Mouse (Mus musculus): Measurements from ENCODE around the gene Rbp3. TPM values are rescaled to one million over a fixed set of nuclear protein-coding genes. Genes with fewer than 3 reads are reported as not detected.

Rbp3 gene
- total RNA-seq, 2 experiments from 2014 or later, result not detected

DNA sequence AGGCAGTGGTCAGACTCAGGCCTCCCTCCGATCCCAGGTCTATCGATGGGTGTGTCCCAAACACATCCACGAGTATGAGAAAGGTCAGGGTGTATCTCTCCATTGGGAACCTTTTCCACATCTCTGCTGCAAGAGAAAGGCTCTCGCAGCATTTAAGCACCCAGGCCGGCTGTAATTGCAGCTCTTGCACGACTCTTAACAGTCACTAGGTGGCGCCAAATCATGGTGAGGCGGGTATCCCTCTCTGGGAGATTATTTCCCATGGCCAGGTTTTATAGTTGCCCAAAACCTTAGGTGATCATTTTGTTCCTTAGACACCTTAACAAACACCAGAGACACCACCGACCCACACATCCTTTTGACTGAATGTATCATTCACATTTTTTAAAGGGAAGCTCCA lies 5.5 kb downstream of the Rbp3 start:
- intact Hi-C loops (cut with DNase I), result loop anchor here (5.0 kb wide), 1 partner anchor 108 kb away; no protein-coding TSS in a partner anchor
- DNase-seq (ENCODE audit: low spot score in 2 of 2), result peak; percentile 61 to 67

DNA sequence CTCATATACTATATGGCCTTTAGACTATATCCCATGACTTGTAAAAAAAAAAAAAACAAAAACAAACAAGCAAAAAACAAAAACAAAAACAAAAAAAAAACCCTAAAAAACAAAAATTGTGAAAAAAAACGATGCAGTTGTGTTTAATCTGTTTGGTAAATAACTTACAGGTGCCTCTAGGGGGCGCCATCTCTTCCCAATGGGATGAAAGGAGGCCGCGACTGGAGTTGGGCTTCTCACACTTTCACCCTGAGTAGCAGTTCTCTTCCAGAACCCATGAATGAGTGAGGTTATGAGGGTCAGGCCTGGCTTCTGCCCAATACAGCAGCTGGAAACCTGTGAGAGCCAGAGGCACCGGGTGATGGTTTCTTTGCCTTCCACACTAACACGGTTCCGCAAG lies 11.9 kb downstream of the Rbp3 start:
- no peak for DNase-seq (ENCODE audit: low spot score in 2 of 2)
- intact Hi-C loops (cut with DNase I), result no loop called here

DNA sequence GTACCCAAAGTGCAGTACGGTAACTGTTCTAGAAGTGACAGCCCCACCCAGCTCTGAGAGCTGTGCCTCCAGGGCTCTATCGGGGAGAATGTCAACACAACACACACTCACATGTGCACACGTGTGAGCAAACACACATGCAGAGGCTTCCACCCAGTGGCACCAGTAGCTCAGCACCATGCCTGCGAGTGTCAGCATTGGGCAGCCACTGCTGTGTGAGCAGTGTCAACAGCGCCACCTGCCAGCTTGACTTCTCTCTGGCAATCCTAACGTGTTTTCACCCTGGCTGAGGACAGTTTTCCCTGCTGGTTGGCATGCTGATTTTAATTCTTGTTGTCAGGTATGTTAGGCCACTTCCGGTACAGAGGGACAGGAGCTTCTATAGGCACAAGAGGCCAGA lies 18.9 kb downstream of the Rbp3 start:
- intact Hi-C loops (cut with DNase I), result loop anchor here (10.0 kb wide), 1 partner anchor 232 kb away; the partner anchor contains the start of gene Gprin2
- no peak for DNase-seq (ENCODE audit: low spot score in 2 of 2)

DNA sequence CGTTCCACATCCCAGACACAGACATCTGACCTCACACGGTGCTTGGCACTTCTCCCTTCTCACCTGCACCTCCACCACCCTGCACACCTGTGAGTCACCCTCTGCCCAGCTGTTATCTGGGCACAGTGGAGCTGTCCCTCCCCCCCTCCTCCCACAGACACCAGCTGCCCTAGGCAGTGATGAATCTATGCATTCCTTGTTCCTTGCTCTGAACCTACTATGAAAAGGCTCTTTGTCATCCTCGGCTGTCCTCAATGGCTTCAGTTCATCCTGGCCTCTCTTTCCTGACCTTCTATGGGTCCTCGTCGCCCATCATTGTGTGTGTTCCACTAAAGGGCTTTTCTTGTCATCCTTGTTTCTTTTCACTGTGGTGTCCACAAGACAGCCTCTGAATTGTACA lies 20.9 kb downstream of the Rbp3 start:
- intact Hi-C loops (cut with DNase I), result loop anchor here (10.0 kb wide), 1 partner anchor 230 kb away; the partner anchor contains the start of gene Gprin2
- DNase-seq (ENCODE audit: low spot score in 2 of 2), result peak in 1 of 2 experiments; percentile 30

DNA sequence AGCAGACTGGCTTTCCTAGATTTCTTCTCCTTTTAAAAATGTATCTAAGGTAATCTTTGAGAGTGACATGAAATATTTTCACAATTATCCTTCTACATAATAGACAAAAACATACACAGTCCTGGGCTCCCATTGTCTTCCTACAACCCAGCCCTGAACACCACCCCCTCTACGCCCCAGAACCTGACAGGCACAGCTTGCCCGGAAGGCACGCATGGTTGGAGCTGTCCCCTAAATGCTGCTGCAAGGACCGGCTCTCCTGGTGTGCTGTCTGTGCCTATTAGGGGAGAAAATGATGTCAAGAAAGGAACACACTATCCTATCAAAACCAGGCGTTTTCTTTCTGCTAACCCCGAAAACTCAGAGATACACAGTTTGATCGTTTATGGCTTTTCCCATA lies 23.9 kb downstream of the Rbp3 start:
- no peak for DNase-seq (ENCODE audit: low spot score in 2 of 2)
- intact Hi-C loops (cut with DNase I), result loop anchor here (10.0 kb wide), 1 partner anchor 227 kb away; the partner anchor contains the start of gene Gprin2

DNA sequence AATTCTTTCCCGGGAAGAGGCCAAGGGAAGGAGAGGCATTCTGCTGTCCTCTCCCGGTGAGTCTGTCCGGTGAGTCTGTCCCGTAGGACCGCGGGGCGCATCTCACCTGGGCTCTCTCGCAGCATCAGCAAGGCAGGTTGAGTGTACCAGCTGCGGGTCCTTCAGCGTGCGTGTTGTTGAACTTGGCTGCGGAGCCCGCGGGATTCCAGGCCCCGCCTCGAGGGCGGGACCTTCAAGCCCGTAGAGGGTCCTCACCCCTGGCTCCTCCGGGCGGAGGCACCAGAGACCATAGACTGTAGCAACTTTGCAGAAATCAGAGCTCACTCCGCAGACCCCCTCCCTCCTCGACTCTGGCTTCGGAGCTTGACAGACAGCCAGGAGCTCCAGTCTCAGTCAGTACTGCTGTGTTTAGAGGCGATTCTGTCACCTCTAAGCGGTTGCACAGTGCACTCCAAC lies 24.8 kb downstream of the Rbp3 start, which contains the start of gene Zfp488:
Gene Zfp488 (minus strand): TSS at position 161 of the 456 bp plus-strand sequence.
- intact Hi-C loops (cut with DNase I), result loop anchor here (10.0 kb wide), 1 partner anchor 226 kb away; the partner anchor contains the start of gene Gprin2
- DNase-seq (ENCODE audit: low spot score in 2 of 2), result peak in 1 of 2 experiments; percentile 16

DNA sequence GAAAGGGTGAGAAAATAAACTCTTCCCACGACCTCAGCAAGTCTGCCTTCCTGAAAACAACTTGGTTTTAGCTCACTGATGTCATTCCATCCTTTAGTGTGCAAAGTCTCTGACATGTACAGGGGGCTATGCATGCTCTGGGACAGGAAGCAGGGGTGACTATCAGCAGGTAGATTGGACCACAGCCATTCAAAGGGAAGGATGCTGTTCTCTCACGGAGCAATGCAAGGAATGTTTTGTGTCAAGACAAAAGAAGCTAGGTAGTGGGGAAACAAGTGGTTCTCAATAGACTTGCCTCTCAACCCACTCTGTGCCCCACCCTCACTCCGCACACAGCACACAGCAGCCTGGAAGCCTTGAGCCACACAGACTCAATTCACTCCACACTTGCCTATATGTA lies 35.4 kb downstream of the Rbp3 start:
- DNase-seq (ENCODE audit: low spot score in 2 of 2), result no peak
- intact Hi-C loops (cut with DNase I), result no loop called here

DNA sequence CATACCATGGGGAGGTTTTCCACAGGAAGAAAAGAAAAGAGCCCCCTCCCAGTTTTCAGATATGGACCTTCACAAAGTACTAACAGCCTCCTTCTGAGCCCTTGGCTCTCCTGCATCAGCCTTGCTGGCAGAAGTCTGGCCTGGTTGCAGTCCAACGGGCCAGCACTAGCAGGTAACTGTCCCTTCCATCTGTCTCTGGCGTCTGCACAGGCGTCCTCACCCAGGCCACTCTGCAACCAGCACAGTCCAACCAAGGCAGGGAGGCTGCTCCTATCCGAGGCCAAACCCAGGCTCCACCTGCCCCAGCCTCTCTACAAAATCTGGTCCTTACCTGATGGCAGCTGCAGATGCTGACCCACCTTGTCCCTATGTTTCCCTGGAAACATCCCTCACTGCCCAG lies 38.2 kb downstream of the Rbp3 start:
- intact Hi-C loops (cut with DNase I), result no loop called here
- DNase-seq (ENCODE audit: low spot score in 2 of 2), result no peak

DNA sequence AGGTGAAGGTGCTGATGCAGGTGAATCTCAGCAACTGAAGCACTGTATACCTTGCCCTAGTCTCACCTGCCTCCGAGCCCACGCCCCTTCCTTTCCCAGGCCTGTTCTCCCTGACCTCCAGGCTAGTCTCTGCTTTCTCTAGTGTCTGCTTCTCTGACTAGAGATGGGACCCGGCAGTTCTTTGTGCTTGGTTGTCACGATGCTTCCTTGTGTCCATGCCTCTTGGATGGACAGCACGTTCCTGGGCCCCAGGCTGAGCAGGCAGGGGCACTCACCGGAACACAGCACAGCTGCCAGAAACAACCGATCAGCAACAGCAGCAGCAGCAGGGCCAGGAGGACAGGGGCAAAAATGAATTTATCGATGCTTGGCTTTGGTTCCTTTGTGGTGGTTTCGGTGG lies 39.2 kb downstream of the Rbp3 start:
- intact Hi-C loops (cut with DNase I), result no loop called here

DNA sequence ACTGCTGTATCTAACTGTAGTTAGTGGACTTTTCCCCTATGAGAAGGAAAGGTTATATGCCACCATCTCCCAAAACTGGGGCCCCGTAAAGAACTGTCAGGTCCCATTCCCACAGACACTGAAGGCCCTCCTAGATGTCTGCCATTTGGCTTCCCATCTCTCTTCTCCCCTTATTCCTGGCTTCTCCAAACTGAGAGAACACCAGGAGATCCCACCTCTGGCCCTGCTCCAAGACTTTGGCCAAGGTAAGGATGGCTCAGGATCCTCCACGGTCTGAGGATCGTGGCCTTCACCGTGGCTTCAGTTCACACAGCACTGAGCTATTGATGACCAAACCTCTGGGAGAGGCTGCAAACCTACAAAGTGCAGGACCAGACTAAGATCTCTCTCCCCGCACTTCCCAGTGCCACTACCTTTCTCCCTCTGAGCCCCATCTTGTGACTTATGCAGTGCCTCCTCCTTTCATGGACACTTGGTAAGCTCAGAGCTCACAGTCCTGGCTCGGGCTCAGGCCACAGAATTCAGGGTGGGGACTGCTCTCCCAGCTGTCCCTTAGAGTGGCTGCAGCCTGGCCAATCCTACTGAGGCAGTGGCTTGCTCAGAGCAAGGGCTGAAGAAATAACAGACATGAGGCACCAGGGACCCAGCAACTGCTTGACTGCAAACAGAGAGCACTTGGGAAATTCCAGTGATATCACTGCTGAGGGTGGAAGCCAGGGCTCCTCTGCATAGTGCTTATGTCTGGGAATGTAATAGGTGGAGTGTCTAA lies 39.9 kb downstream of the Rbp3 start:
- no peak for DNase-seq (ENCODE audit: low spot score in 2 of 2)
- intact Hi-C loops (cut with DNase I), result no loop called here

More for the DNA sequence above, 39.2 kb downstream of the Rbp3 start:
- no peak for DNase-seq (ENCODE audit: low spot score in 2 of 2)

DNA sequence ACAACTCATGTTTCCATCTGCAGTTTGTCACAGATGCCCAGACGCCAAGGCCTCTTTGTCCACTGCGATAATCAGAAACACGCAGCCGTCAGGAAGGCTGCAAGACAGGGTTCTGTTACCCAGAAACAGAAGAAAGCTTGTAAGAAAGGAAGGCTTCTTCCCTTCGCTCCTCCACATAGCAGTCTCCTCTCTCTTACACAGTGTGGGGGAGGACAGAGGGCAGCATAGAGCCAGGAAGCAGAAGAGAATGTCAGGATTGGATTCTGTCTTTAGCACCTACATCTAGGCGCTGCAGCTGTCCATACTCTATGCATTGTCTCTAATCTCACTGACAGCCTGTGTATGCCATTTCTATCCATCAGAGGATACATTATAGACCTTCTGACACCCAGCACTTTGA lies 43.6 kb downstream of the Rbp3 start:
- intact Hi-C loops (cut with DNase I), result no loop called here
- DNase-seq (ENCODE audit: low spot score in 2 of 2), result no peak

DNA sequence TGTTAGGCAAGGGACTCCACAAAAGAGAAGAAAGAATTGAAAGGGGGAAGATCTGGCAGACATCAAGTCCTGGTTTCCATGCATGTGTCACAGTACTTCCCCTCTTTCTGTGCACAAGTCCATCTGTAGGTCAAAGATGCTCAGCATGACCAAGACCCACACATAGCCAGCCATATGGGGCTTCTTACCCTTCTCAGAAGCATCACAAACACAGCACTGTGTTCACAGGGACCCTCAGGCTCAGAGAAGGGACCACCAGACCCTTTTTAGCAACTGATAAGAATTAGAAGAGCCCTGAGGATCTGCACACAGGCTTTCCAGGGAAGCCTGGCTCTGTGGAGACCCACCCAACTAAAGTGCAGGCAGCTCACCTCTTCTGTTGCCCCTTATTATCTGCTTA lies 46.3 kb downstream of the Rbp3 start:
- DNase-seq (ENCODE audit: low spot score in 2 of 2), result no peak
- intact Hi-C loops (cut with DNase I), result no loop called here

DNA sequence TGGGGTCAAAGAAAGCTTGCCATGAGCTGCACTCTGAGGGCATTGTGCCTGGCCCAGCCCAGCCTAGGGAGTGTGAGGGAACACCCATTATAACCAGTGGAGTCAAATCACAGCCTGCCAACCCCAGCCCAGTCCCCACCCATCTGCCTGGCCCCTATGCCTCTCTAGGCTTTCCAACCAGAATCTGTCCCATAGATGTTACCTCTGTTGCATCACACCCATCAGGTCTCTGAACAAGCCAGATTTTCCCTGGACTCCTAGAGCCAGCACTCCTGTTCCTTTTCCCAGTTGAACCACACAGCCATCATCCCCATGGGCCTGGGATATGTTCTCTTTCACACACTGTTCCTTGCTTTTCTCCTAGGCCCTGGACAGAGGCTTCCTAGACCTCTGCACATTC lies 47.6 kb downstream of the Rbp3 start:
- intact Hi-C loops (cut with DNase I), result no loop called here
- no peak for DNase-seq (ENCODE audit: low spot score in 2 of 2)

DNA sequence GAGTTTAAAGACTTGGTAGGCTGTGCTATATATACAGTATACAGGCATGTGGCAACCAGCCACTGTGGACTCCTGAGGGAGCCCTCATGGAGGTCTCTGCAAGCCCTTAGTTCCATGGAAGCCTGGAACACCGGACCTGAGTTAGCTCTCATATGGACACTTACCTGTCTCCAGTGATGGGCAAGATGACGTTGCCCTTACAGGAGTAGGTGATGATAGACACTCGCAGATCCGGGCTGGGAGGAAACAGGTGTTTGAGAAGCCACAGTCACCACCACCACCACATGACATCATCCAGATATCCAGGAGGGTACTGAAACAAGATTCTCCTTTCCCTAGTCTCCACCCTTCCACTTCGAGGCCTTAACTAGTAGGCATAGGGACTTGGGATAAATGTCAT lies 48.6 kb downstream of the Rbp3 start:
- DNase-seq (ENCODE audit: low spot score in 2 of 2), result no peak
- intact Hi-C loops (cut with DNase I), result no loop called here

Other genes with a start within 250 kb of the Rbp3 start
- 1 to 10 TPM; 5.4 to 5.6 TPM for gene Gdf10, start 30.4 kb upstream of the Rbp3 start, total RNA-seq (2021)
- gene Gdf2, start 13.0 kb upstream of the Rbp3 start, total RNA-seq (2021), result not detected
- gene Zfp488, start 24.8 kb downstream of the Rbp3 start, total RNA-seq (2021), result 1 to 10 TPM; 4.8 to 5.9 TPM
- not detected for gene Gm30083, start 61.2 kb downstream of the Rbp3 start, total RNA-seq (2021)
- gene Gm5460, start 62.8 kb downstream of the Rbp3 start, total RNA-seq (2021), result not detected
- not detected for gene Antxrl, start 98.7 kb downstream of the Rbp3 start, total RNA-seq (2021)
- under 1 TPM; 0.76 to 0.97 TPM for gene Anxa8, start 132.0 kb downstream of the Rbp3 start, total RNA-seq (2021)
- gene A630023A22Rik, start 148.8 kb downstream of the Rbp3 start, total RNA-seq (2021), result not detected
- not detected for gene Npy4r, start 198.5 kb downstream of the Rbp3 start, total RNA-seq (2021)
- 1 to 10 TPM; 1.7 to 2.7 TPM for gene Gprin2, start 247.7 kb downstream of the Rbp3 start, total RNA-seq (2021)